10 mouse cellular contexts compared by ENCODE assay signal in genomic region chr10:97704562-97704961, GRCm38 (mm10). TPM values are rescaled to one million over a fixed set of nuclear protein-coding genes. Genes with fewer than 3 reads are reported as not detected.
DNase-seq lines count a peak whose midpoint lies in the region.
"Had no signal": no experiment of that assay in that cellular context is flagged by ENCODE, and none has a peak within 500 bp of the region (broad histone marks: within the 10 kb centered on the region; RNA-seq: fewer than 3 reads in every experiment).

No protein-coding gene starts in this region.

- peak; percentile 40 for DNase-seq in heart, adult 8-10 months (ENCODE audit: low spot score)
- DNase-seq in heart, postnatal 25 days (ENCODE audit: low spot score), result no peak
- DNase-seq in right cerebral cortex, postnatal 14 days, result peak; percentile 46
- no peak for DNase-seq in right cerebral cortex, postnatal 36 days (ENCODE audit: low spot score in 2 of 2)
- DNase-seq in brain, adult 2 months (ENCODE audit: low read depth, low spot score), result peak; percentile 59
- peak; percentile 53 for DNase-seq in heart, postnatal 4 days
- DNase-seq in naive thymus-derived CD4-positive, alpha-beta T cell, adult 2 months (ENCODE audit: low read depth), result peak; percentile 36
- no peak for DNase-seq in urinary bladder, postnatal 10 days (ENCODE audit: low spot score)

- intact Hi-C loops in heart, postnatal 25 days (cut with DNase I), result no loop called here

RNA-seq across cellular contexts. Expression of gene Ccer1, which starts 11.7 kb away (rescaled TPM):
- total RNA-seq in heart, adult 8-10 months (2022), result not detected
- not detected for total RNA-seq in heart, postnatal 25 days (2021)
- not detected for total RNA-seq in heart, postnatal 4 days (2021)
- total RNA-seq: layer of hippocampus, postnatal 14 days; neutrophil, adult 5-6 weeks had no signal

RNA-seq across cellular contexts. Expression of gene C030005K15Rik, which starts 22.0 kb away (rescaled TPM):
- total RNA-seq in heart, adult 8-10 months (2022), result not detected
- not detected for total RNA-seq in heart, postnatal 25 days (2021)
- not detected for total RNA-seq in heart, postnatal 4 days (2021)
- total RNA-seq: neutrophil, adult 5-6 weeks had no signal

Comparison
In these comparisons a context has a peak if more than half of its experiments do, and no peak if none do; other contexts are left out.
1. DNase-seq: peak in heart, adult 8-10 months (single experiment), right cerebral cortex, postnatal 14 days (single experiment), brain, adult 2 months (single experiment), heart, postnatal 4 days (single experiment) and naive thymus-derived CD4-positive, alpha-beta T cell, adult 2 months (single experiment); none in heart, postnatal 25 days (single experiment), right cerebral cortex, postnatal 36 days (0 of 2) and urinary bladder, postnatal 10 days (single experiment).